Mouse (Mus musculus): ENCODE results near the gene R3hdm4. TPM values are rescaled to one million over a fixed set of nuclear protein-coding genes. Genes with fewer than 3 reads are reported as not detected.

The R3hdm4 gene
- polyA plus RNA-seq, 1 experiment = 86.3 TPM

DNA sequence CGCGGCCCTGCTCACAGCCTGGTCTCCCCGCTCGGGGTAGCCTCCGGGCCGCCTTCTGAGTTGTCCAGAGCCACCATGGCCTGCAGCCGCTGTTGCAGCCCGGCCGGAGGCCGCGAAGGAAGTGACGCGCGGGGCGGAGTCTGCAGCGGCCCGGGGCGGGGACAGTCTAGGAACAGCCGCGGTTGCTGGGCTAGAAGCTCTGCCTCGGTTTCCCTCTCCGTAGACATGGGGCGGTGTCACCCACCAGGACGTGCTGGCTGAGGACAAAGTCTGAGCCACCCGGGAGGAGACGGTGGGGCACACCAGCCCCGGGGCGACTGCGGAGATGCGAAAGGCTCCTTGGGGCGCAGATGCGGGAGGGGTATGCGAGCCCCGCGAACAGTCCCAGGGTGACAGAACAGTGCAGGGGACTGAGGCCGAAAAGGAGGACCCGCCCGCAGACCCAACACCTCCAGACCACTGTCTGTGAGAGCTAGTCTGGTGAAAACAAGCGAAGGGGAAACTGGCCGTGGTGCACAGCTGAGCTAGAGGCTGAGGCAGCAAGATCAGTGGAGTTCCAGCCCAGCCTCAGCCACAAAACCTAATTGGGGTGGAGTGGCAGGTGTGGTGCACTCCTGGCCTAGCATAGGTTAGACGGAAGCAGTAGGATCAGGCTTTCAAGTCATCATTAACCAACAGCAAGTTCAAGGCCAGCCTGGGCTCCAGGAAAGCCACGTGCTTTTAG, 4.0 kb downstream of the R3hdm4 start, which contains the start of gene Kiss1r:
Gene Kiss1r (plus strand): TSS at position 164 of the 724 bp plus-strand sequence.
- Histone ChIP-seq H3K4me3 (ENCODE audit: insufficient read depth, low read length) (peak within 1 kb of the TSS; percentile 80), H3K4me1 (ENCODE audit: control insufficient read depth, insufficient read depth, low read length) (no peaks in the 10 kb centered on the region; the same call in 1 of the 2 replicates), H3K27ac (ENCODE audit: insufficient read depth, low read length) (no peak within 1 kb of the TSS)
- no peak for TF ChIP-seq CTCF (IDR thresholded peaks at IDR 0.05; ENCODE audit: borderline replicate concordance, insufficient read depth, low read length)
- TF ChIP-seq POLR2A (IDR thresholded peaks at IDR 0.05; ENCODE audit: low read depth, low read length) = peak; percentile 95

DNA sequence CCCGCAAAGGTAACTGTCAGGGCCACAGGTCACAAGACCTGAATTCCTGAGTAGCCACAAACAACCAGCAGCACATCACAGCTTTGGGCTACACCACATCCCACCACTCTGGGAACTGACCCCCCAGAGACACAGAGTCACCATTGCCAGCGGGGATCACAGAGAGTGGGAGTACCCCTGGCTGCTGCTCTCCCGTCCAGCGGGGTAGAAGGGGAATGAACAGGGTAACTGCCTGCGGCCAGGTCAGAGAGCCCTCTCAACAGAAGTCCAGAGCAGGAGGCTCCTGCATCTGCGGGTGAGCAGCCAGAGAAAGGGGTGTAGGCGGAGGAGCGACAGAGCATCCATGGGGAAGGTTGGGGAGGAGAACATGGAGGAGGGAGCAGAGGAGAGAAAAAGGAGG, 4.9 kb downstream of the R3hdm4 start:
- no peaks in the 10 kb centered on the region; the same call in 1 of the 2 replicates for H3K4me1 ChIP-seq (ENCODE audit: control insufficient read depth, insufficient read depth, low read length)
- no peak for TF ChIP-seq POLR2A (IDR thresholded peaks at IDR 0.05; ENCODE audit: low read depth, low read length)
- TF ChIP-seq CTCF (IDR thresholded peaks at IDR 0.05; ENCODE audit: borderline replicate concordance, insufficient read depth, low read length) = no peak
- H3K4me3 ChIP-seq (ENCODE audit: insufficient read depth, low read length) = peak overlapping the region; percentile 80
- no peak overlapping the region for H3K27ac ChIP-seq (ENCODE audit: insufficient read depth, low read length)

DNA sequence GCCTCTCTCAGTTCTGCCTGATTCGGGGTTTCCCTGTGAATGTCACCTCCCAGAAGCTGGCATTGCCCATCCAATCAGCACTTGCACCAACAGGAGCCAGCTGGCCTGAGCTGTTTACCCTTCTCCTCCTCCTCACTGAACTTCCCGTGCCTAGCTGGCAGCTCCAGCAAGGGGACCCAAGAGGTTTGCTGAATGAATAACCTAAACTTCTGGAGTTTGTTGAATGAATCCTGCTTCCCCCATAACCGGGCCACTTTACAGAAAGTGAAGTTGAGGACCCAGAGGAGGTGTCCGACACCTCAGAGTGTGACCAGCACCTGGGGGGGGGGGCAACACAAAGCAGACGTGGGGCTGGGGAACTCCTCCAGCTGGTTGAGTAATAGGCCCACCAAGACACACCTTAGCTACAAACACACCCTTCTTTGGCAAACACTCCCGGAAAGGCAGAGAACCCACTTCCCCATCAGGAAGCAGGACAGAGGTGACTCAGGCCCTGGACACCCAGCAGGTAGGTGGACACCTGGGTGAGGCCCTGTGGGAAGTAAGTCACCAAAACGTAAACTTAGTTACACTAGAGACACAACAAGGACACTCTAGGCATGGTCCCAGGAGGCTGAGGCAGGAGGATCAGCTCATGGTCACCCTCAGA, 5.9 kb downstream of the R3hdm4 start:
- TF ChIP-seq CTCF (IDR thresholded peaks at IDR 0.05; ENCODE audit: borderline replicate concordance, insufficient read depth, low read length) = no peak
- no peak for TF ChIP-seq POLR2A (IDR thresholded peaks at IDR 0.05; ENCODE audit: low read depth, low read length)
- H3K4me3 ChIP-seq (ENCODE audit: insufficient read depth, low read length) = no peak overlapping the region
- H3K4me1 ChIP-seq (ENCODE audit: control insufficient read depth, insufficient read depth, low read length) = no peaks in the 10 kb centered on the region; the same call in 1 of the 2 replicates
- no peak overlapping the region for H3K27ac ChIP-seq (ENCODE audit: insufficient read depth, low read length)

DNA sequence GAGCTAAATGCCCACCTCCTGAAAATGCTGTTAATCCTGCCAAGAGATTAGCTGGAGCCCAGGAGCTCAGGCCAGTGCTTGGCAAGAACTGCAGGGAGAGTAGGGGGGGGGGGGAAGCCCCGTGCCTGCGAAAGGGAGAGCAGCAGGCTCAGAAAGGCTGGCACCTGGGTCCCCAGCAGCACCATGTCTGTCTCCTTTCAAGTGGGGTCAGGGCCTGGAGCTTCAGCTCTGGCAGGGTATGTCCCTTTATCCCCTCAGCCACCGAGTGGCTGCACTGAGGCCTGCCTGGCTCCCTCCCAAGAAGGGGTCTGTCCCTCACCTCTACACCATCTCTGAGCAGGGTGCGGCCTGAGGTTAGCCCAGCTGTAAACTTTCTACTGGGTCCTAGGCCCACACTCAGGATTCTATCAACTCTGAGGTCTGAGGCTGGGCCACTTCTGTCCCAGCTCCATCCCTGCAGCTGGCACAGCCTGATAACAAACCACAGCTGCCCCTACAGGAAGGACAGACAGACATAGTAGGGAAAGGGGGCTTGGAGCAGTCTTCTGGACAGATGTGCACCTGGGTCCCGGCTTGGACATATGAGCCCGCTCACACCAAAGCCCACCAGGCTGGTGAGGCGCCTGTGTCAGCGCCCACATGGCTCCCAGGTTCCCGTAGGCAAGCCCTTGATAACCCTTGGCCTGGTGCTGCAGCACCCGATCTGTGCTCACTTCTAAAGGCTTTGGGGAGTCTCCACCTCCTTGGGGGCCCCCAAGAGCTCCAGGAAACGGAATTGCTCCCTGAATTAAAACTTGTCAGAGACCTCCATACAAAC, 6.7 kb downstream of the R3hdm4 start:
- no peak overlapping the region for H3K27ac ChIP-seq (ENCODE audit: insufficient read depth, low read length)
- H3K4me3 ChIP-seq (ENCODE audit: insufficient read depth, low read length) = no peak overlapping the region
- peaks cover 2% of the 10 kb centered on the region; the same call in 1 of the 2 replicates for H3K4me1 ChIP-seq (ENCODE audit: control insufficient read depth, insufficient read depth, low read length)

DNA sequence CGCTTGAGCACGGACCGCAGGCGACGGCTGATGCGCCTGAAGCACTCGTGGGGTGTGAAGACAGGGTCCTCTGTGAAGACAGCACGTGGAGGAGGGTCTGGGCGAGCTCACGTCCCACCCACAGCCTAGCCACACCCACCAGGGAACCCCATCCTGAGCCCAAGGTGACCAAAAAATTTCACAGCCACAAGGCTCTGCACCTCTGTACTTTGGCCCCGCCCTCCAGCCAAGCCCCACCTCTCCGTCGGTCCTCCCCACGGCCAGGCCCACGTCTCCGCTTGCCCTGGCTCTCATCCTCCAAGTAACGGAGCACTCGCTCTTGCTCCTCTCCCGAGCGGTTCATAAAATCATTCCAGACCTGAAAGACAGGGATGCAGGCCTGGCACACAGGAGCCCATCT, 8.6 kb downstream of the R3hdm4 start:
- Histone ChIP-seq H3K27ac (ENCODE audit: insufficient read depth, low read length) (no peak overlapping the region), H3K4me1 (ENCODE audit: control insufficient read depth, insufficient read depth, low read length) (peaks cover 4% of the 10 kb centered on the region; the same call in 1 of the 2 replicates), H3K4me3 (ENCODE audit: insufficient read depth, low read length) (no peak overlapping the region)
- TF ChIP-seq CTCF (IDR thresholded peaks at IDR 0.05; ENCODE audit: borderline replicate concordance, insufficient read depth, low read length) (no peak), POLR2A (IDR thresholded peaks at IDR 0.05; ENCODE audit: low read depth, low read length) (no peak)

More for the DNA sequence above, 6.7 kb downstream of the R3hdm4 start:
- no peak for TF ChIP-seq POLR2A (IDR thresholded peaks at IDR 0.05; ENCODE audit: low read depth, low read length)
- no peak for TF ChIP-seq CTCF (IDR thresholded peaks at IDR 0.05; ENCODE audit: borderline replicate concordance, insufficient read depth, low read length)

DNA sequence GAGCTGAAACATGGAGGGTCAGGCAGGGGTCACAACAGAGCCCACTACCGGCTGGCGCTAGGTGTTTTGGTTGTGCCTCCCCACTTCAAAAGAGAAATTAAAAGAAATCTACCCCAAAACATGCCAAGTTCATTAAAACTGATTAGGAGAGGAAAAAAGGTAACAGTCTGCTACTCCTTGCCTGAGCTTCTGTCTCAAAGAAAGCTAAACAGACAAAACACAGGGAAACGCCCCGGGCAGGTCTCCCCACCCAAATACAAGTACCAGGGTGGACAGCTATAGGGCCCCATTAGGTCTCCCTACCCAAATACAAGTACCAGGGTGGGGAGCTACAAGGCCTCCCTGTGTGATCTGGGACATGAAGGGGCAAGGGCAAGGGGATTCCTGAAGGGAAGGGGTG, 10.5 kb downstream of the R3hdm4 start, which contains the start of gene Gm26602:
Gene Gm26602 (plus strand): TSS at position 301 of the 400 bp plus-strand sequence.
- Histone ChIP-seq H3K4me1 (ENCODE audit: control insufficient read depth, insufficient read depth, low read length) (peaks cover 4% of the 10 kb centered on the region; the same call in 1 of the 2 replicates), H3K4me3 (ENCODE audit: insufficient read depth, low read length) (no peak within 1 kb of the TSS), H3K27ac (ENCODE audit: insufficient read depth, low read length) (no peak within 1 kb of the TSS)
- TF ChIP-seq CTCF (IDR thresholded peaks at IDR 0.05; ENCODE audit: borderline replicate concordance, insufficient read depth, low read length) (no peak), POLR2A (IDR thresholded peaks at IDR 0.05; ENCODE audit: low read depth, low read length) (no peak)

DNA sequence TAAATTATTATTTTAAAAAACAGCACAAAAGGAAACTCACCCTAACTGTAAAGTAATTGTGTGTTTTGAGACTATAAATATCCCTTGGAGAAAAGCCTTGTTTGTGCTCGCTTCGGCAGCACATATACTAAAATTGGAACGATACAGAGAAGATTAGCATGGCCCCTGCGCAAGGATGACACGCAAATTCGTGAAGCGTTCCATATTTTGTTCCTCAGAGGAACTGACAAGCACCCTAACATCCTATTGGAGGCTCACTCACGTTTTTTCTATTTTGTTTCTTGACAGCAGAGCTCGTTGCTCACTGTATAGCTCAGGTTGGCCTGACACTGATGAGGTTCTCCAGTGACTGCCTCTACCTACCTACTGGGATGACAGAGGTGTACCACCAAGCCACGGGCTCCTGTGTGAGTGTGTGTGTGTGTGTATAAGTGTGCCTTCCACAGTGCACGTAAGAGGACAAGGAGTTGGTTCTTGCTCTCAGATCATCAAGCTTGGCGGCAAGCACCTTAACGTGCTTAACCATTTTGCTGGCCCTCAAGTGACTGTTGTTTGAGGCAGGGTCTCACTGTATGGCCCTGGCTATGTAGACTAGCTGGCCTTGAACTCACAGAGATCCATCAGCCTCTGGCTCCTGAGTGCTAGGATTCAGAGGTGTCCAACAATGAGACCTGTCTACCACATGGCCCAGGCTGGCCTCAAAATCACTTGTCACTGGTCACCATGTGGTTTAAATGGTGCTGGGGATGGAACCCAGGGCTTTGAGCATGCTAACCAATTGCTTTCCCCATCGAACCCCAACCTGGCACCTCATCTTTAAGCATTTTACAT, 11.7 kb downstream of the R3hdm4 start:
- no peak overlapping the region for H3K27ac ChIP-seq (ENCODE audit: insufficient read depth, low read length)
- TF ChIP-seq POLR2A (IDR thresholded peaks at IDR 0.05; ENCODE audit: low read depth, low read length) = peak; percentile 12; the same call in 1 of the 2 replicates
- no peak for TF ChIP-seq CTCF (IDR thresholded peaks at IDR 0.05; ENCODE audit: borderline replicate concordance, insufficient read depth, low read length)
- 0 out of 2 replicates have a peak, but pooled peaks cover 4% of the 10 kb centered on the region for H3K4me1 ChIP-seq (ENCODE audit: control insufficient read depth, insufficient read depth, low read length)
- H3K4me3 ChIP-seq (ENCODE audit: insufficient read depth, low read length) = no peak overlapping the region

DNA sequence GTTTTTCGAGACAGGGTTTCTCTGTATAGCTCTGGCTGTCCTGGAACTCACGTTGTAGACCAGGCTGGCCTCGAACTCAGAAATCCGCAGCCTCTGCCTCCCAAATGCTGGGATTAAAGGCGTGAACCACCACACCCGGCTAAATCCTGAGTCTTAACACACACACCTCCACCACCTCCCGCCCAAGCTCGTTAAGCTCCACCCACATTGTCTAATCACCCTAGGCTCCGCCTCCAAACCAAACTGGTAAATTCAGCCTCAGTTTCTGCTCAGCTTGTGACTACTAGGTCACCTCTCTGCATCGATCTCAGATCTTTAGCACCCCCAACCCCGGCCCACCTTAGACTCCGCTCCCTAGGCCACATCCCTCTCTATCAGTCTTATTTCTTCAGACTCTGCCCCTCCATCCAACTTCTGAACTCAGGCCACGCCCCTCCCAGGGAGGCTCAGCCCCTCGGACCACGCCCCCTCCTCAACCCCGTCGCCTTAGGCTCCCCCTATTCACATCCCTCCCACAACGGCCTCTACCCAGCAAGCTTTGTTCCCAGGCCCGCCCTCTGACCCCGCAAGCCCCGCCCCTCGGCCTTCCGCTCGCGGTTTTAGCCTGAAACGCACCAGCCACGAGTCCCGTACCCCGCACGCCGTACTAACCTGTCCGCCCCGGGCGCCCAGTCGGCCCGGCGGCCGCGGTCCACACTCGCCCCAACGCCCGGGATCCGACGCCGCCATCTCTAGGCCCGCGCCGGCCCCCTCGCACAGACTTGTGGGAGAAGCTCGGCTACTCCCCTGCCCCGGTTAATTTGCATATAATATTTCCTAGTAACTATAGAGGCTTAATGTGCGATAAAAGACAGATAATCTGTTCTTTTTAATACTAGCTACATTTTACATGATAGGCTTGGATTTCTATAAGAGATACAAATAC, 12.6 kb downstream of the R3hdm4 start, which contains the start of gene Med16:
Gene Med16 (minus strand): TSS at position 757 of the 925 bp plus-strand sequence.
- TF ChIP-seq CTCF (IDR thresholded peaks at IDR 0.05; ENCODE audit: borderline replicate concordance, insufficient read depth, low read length) (no peak), POLR2A (IDR thresholded peaks at IDR 0.05; ENCODE audit: low read depth, low read length) (no peak)

More for the DNA sequence above, 12.6 kb downstream of the R3hdm4 start, which contains the start of gene Med16:
- H3K27ac ChIP-seq (ENCODE audit: insufficient read depth, low read length) = peak within 1 kb of the TSS; percentile 94
- H3K4me3 ChIP-seq (ENCODE audit: insufficient read depth, low read length) = peak within 1 kb of the TSS; percentile 74
- 0 out of 2 replicates have a peak, but pooled peaks cover 4% of the 10 kb centered on the region for H3K4me1 ChIP-seq (ENCODE audit: control insufficient read depth, insufficient read depth, low read length)

Measured in embryonic fibroblast, embryonic 13.5 days (primary cell).